Mouse (Mus musculus): ENCODE data around the gene Muc20. TPM values are rescaled to one million over a fixed set of nuclear protein-coding genes. Genes with fewer than 3 reads are reported as not detected.

Muc20 gene
- total RNA-seq, 2 experiments from 2014 or later: 0.30 to 0.44 TPM

DNA sequence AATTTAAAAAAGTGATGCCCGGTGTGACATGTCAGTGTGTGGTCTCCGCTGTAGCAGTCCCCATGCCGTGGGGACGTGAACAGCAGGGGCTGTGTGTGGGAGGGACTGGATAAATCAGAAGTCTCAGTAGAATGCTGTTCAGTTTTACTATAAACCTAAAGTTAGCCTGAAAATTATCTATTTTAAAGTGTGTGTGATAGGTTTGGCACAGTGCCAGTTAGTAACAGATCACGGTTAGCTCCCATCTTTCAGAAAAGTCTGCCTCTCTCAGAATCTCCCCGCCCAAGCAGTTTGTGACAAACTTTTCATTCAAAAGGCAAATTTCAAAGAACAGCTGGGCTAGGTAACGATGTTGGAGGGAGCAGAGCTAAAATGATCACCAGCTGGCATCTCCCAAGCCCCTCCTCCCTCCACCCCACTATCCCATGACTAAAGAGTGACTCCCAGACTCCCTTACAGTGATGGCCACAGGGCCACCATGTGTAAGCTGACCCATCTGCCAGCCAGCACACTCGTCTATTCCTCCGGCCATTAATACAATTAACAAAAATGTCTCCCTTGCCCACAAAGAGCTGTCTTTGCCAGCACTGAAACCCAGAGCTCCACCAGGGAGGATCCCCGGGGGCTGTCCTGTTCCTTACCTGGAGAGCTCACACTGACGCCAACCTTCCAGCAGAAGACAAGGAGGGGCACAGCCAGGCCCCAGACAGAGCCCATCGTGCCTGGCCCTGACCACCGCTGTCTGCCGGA lies 384 bp downstream of the Muc20 start:
- no peak for DNase-seq

DNA sequence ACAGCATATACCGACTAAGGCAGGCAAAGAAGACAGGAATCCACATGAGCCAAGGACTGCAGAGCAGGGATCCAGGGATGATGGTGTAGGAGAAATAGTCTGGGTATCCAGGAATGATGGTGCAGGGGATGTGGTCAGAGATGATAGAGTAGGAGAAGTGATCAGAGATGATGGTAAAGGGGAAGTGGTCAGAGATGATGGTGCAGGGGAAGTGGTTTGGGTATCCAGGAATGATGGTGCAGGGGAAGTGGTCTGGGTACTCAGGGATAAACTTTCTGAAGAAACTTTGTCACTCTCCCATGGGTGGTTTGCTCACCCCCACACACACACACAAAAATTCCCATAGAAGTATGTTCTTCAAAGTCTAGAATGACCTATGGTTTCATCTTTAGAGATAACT lies 2.1 kb downstream of the Muc20 start:
- no peak for DNase-seq

DNA sequence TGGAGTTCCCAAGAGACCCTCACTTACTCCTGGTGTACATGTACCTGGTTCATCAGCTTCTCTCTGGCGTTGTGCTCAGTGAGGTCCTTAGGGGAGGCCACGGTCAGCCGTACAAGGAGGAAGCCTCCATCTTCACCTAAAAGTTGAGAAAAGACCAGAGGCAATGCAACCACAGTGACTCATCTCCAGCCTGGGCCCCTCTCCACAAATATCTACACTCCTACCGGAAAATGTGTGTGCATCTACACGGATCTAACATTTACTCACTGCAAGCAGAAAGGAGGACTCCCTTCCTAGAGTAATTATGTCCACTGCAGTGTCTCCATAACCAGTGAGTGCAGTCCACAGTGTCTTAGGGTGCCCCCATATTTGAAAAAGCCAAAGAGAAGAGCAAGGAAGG lies 7.2 kb downstream of the Muc20 start:
- DNase-seq: no peak

DNA sequence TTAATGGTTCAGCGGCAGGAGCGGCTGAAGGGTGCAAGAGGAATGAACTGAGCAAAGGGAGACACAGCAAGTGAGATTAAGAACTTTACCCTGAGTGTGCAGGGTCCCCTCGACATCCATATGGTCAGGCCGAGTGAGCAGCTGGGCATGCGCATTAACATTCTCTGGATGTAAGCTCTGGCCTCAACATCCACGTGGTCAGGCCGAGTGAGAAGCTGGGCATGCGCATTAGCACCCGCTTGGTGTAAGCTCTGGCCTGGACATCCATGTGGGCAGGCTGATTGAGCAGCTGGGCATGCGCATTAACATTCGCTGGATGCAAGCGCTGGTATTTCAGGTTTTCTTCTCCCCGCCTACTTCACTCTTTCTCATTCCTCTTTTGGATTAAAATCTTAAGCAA lies 12.4 kb downstream of the Muc20 start:
- no peak for DNase-seq

DNA sequence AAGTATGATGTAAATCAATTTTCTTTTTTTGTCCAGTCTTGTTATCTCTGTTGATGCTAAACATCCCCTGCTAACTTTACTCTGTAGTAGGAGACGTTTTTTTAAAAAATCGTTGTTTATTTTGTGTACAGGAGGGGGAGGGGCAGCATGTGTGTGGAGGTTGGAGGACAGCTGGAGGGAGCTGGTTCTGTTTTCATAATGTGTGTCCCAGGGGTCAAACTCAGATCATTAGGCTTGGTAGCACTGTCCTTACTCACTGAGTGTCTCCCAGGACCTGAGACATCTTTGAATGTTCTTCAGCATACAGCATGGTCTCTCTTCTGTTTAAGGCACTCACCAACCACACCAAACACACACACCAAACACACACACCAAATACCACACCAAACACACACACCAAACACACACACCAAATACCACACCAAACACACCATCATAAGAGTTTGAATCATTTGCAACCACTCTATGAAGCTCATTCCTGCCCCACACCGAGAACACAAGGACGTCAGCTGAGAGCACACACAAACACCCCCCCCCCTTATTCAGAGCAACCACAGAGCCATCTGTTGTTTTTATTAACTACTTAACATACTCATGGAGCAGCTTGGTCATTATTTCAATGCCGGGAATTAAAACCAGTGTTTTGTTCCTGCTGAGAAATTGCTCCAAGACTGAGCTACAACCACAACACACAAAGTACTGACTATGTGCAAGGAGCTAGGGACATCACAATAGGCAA lies 13.7 kb downstream of the Muc20 start:
- DNase-seq: no peak

DNA sequence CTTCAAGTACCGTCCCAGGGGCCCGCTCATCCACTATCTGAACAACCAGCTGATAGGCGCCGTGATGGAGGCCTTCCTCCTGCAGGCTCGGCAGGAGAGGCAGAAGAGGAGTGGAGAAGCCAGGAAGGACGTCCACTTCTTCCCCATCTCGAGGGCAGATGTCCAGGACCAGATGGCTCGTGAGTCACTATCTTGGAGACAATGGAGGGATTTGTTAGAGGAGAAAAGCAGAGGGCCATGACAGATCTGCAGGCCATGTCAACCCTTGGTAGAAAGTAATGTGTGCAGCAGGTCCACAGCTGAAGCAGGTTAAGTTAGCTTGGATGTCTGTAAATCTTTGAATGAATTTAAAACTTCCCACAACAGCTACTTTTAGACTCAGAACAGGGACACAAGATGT lies 18.3 kb downstream of the Muc20 start:
- DNase-seq: no peak

DNA sequence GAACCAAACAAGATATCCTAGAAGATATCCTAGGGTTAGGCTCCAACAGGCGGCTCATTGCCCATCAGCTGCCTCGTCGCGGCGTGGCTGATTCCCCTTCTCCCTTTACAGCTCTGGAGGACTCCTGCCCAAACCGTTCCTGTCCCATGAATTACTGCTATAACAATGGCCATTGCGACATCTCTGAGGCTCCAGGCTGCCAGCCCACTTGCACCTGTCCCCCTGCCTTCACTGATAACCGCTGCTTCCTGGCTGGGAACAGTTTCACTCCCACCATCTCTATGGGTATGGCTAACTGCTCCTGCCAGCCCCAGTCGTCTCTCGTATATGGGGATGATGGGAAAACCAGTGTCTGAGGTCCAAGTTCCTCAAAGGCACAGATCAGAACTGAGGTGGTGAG lies 20.6 kb downstream of the Muc20 start:
- no peak for DNase-seq

DNA sequence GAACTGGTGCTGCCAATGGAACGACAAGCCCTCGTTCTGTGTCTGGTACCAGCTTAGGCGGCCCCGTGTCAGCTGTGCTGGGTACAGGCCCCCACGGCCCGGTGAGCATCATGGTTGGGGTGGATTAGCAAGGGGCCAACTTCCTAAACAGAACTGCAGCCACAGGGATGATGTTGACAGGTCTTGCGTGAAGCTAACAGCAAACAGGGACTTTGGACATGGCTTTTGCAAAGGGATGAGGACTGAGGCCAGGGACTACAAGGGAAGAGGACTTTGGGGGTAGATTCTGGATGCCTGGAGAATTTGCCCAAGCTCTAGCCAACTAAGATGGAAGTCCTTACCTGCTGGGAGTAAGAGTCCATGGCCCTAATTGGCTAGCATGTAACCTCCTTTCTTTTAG lies 30.3 kb downstream of the Muc20 start:
- no peak for DNase-seq

DNA sequence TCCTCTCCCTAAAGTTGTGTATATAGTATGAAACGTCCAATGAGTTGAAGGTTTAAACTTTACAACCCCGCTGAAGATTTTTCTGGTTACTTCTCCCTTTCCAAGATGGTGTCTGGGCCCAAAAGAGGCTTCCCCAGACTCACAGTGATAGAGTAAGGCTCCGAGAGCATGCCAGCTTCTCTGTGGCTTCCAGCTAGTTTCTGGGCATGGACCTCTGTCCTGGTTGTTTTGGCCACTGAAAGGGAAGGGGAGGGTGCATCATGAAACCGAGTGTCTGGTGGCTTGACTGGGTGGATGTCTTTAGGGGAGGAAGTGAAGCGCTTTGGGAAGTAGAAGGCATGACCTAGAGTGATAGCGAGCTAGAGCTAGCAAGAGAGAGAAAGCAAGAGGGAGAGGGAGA lies 32.3 kb downstream of the Muc20 start:
- no peak for DNase-seq

DNA sequence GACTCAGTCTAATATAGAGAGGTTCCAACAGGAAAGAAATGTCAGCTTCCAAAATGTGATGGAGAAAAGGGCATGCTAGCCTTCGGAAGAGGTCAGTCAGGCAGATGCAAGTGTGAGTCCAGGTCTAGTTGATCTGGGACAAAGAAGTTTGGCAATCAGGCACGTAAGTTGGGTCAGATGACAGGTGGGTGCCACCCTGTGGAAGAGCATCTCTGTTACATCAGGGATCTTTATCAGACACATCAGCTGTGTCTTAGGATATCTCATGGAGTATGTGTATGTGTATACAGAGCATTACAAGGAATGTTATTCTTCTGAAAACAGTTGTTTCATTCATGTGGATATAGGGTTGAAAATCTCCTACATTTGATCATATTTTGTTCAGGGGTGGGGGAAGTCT lies 32.7 kb downstream of the Muc20 start:
- DNase-seq: no peak

DNA sequence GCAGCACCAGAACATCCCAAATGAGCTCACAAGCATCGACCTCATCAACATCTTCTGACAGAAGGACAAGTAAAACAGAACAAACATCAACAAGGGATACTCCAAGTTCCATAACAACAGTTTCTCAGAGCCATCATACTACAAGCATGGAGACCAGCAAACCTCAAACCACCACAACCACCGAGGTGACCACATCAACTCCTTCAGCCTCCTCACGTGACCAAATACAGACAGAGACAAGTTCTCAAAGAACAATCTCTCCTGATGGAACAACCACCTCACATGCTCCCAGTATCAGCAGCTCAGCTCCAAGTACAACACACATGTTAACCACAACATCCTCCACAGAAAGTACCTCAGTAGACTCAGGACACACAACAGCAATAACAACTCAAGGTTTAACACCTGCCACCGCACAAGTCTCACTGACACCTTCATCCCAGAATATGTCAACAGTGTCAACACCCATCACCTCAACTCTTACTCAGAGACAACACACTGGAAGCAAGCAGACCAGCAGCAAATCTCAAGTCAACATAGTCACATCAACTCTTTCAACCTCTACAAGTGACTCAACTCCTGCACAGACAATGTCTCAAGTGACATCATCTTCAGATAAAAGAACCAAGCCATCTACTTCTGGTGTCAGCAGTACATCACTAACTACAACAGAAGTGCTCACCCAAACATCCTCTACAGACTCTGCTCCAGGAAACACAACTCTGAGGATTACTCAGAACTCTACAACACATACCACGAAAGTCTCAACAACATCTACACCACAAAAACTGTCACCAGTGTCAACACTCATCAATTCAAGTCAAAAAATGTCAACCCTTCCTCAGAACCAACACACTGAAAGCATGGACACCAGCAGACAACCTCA lies 46.8 kb downstream of the Muc20 start:
- no peak for DNase-seq

DNA sequence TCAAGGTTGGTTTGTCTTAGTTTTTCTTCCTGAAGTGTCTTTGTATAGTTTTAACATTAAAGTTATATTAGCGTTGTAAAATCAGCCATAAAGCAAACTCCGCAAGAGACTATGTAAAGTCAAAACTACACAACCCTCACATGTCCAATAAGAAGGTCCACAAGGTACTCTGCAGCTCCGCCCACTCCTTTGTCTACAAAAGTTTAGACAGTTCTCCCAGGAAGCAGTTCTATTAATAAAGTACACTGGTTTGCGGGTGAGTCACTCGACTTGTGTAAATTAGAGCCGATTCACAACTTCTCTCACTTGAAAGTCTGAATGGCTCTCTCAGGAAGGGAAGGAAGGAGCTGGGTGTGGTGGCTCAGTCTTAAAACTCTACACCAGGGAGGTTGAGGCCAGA lies 51.4 kb downstream of the Muc20 start:
- no peak for DNase-seq

DNA sequence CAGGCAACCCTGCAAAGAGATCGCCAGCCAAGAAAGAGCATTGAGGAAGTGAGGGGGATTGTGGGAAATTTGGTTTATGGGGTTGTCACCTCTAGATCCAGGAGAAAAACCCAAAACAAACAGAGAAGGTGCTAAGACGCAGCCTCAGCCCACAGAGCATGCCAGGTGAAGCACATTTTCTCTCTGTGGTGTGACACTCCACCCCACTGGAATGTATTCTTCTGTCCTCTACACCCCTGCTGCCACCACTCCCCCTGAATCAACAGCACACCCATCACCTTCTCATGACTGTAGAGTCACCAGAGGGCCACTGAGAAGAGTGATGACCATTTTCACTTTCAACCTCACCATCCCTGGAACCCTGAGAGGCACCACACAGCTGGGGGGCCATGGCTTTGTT lies 54.5 kb downstream of the Muc20 start:
- no peak for DNase-seq

DNA sequence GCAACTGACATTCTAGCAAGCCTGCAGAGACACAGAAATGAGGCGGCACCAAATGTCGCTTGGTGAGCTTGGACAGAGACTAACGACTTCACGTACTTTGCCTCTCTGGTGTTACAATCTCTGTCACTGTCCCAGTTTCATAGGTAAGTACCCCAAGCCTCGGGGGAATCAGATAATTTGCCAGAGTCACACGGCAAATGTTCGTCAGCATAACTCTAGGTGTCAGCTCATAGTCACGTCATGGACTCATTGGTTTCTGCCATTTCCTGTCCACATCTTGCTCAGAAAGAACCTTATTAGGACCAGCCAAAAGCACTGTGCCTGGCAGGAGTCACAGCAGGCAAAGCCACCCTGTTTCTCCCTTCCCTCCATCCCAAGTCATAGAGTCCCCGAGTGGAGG lies 55.9 kb downstream of the Muc20 start:
- no peak for DNase-seq

DNA sequence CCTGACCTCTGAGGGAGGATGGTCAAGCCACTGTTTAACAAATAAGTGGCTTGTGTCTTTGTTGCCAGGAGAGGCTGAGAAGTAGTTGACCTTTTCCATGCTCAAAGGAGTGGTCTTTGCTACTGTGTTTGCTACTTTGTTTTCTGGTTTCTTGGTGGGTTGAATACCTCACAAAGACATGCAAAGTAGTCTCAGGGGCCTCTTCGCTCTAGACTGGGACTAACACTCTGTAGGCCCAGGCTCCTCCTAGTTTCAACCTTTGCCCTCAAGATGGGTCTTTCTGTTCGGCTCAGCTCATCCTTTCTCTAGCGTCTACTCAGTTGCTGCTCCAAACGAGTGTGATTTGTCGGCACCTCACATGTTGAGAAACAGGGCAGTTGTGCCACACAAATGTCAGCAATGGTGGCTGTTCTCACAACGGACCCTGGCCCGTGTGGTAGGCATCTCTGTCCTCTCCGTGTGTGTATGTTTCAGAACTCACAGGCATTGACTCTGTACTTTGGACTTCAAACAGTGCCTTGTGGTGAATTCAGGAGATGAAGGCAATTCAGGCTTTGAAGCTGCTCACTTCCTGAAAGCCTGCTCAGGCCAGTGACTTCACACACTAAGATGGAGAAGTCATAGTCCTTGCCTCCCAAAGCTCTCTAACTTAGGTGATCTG lies 57.1 kb downstream of the Muc20 start:
- DNase-seq: no peak

DNA sequence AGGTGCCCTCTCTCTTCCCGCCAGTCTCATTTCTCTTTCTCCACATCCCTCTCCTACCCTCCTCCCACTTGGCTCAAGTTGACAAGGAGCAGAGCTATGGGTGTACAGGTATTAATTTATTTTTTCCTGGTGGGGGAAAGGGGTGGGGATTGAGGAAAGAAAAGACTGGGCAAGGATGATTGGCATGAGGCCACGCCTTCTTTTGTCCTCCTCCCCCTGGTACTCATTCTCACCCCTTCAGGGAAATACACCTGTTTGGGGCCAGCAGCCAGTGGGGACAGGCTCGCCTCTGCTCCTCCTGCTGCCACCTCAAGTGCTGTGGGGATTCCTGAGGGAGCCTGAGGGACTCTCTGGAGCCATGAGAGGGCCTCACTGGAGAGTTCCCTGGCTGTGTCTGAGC lies 61.2 kb downstream of the Muc20 start:
- DNase-seq: no peak

DNA sequence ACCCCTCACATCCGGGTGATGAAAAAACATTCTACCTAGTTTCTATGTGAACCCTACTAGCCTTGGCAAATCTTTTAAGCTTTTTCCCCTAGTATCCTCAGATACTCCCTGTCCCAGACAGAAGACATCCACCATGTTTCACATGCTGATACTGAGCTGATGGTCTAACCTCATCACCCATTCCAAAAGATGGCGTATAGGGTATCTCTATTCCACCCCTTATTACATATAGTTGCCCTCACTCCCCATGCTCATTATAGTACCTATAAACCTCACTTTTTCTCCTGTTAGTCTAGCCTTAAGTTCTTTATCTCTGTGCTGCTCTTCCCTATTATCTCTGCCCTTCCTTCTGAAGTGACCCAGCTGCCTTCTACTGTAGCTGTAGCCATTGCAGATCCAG lies 61.6 kb downstream of the Muc20 start, which contains the start of gene Muc4:
Muc4 (plus strand) TSS at position 301 of the 400 bp plus-strand sequence.
- DNase-seq: no peak

DNA sequence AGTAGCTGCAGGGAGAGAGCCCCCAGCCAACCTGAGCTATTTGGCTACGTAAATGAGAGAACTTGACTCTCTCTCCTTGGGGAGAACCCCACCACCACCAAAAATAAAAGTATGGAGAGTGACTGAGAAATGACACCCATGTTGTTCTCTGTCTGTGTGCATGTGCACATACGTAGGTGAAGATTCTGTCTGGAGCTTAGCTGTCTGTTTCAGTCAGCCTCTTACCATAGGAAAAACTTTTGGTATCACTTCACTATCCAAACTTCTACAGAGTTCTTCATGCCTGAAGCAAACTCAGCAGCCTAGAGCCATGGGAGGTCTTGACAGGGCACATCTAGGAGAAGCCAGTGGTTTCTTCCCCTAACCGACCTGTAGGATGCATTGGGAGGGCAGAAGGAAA lies 64.0 kb downstream of the Muc20 start:
- no peak for DNase-seq

DNA sequence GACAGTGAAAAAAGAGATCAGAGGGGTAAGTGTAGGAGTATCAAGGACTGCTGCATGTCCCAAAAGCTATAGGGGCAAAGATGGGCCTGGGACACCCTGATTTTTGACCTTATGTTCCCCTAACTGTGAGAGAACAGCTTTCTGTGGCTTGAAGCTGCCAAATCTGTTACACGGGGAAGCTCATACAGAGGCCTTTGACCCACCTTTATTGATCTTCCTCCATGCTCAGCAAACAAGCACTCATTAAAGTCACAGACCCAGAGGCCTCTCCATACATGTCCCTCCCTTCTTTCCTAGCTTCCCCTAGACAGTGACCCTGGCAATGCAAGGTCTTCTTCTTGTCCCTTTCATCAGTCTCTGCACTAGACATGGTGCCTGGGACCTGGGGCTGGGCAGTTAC lies 68.5 kb downstream of the Muc20 start:
- no peak for DNase-seq

DNA sequence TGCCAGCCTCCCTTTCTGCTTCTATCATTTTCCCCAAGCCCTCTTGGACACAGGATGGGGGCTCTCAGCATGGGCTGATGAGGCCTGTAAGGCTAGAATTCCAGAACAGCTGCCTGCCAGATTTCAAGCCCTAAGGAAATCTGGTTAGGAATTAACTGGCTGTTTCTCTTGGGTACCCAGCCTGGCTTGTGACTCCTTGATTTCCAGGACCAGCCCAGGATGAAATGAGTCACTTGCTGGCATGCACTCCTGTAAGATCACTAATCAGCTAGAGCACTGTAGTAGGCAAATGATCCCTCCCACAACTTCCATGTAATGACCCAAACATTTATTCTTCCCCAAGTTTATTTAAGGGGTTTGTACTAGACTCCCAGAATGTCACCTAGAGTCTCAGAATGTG lies 69.0 kb downstream of the Muc20 start:
- DNase-seq: peak in 1 of 2 experiments; percentile 21
